Mouse (Mus musculus) stomach, embryonic 16.5 days (tissue): ENCODE measurements around the gene Tnf. TPM values are rescaled to one million over a fixed set of nuclear protein-coding genes. Genes with fewer than 3 reads are reported as not detected.

Experiments used
- ATAC-seq: fragments of 200-750 bp; cut with Nextera tagmentation; 2 replicates; pipeline ENCODE4 v1.8.0; 2017; ENCODE audit warnings: moderate number of reproducible peaks, moderate TSS enrichment; ENCODE audit not compliant: insufficient read depth, low FRiP score
- H3K27ac ChIP-seq: fragments of 300-500 bp; sonication (generic); 2 replicates; pipeline ENCODE4 v1.5.1; 2014; ENCODE audit warnings: low read length
- H3K27me3 ChIP-seq: fragments of 300-500 bp; sonication (generic); 2 replicates; pipeline ENCODE4 v1.6.1; 2014; ENCODE audit warnings: low read length, control low read depth, mixed read lengths; ENCODE audit not compliant: control insufficient read depth, insufficient read depth
- H3K36me3 ChIP-seq: fragments of 300-500 bp; sonication (generic); 2 replicates; pipeline ENCODE4 v1.6.1; 2014; ENCODE audit warnings: low read length; ENCODE audit not compliant: control insufficient read depth, insufficient read depth
- H3K4me1 ChIP-seq: fragments of 300-500 bp; sonication (generic); 2 replicates; pipeline ENCODE4 v1.6.1; 2014; ENCODE audit warnings: low read length, control low read depth, mixed read lengths; ENCODE audit not compliant: control insufficient read depth, insufficient read depth
- H3K4me2 ChIP-seq: fragments of 300-500 bp; sonication (generic); 2 replicates; pipeline ENCODE4 v1.6.1; 2014; ENCODE audit warnings: low read depth, low read length, mixed read lengths
- H3K4me3 ChIP-seq: fragments of 300-500 bp; sonication (generic); replicated peaks from 2 replicates; pipeline ENCODE4 v1.5.1; 2014; ENCODE audit warnings: mild to moderate bottlenecking, low read length
- H3K9ac ChIP-seq: fragments of 300-500 bp; sonication (generic); 2 replicates; pipeline ENCODE4 v1.6.1; 2014; ENCODE audit warnings: low read length
- H3K9me3 ChIP-seq: fragments of 300-500 bp; sonication (generic); replicated peaks from 2 replicates; pipeline ENCODE4 v1.6.1; 2016; ENCODE audit warnings: low read length, control low read depth; ENCODE audit not compliant: control insufficient read depth
- WGBS: fragments of 180-500 bp; shearing (Covaris S2); extraction: QIAGEN DNeasy Blood & Tissue Kit; methylation state at CpG from one replicate; pipeline ENCODE4 v1.1.7; 2014; 5-methylcytosine and 5-hydroxymethylcytosine counted together
- polyA plus RNA-seq: library from polyadenylated mRNA; unstranded; fragments of >200 nt; fragmentation: Nextera tagmentation; extraction: Ambion mirVana; gene quantifications from 2 replicates; pipeline ENCODE4 v1.2.1, GENCODE M21; 2015

The Tnf gene
- polyA plus RNA-seq, 1 experiment from 2014 or later = 0.32 TPM

DNA sequence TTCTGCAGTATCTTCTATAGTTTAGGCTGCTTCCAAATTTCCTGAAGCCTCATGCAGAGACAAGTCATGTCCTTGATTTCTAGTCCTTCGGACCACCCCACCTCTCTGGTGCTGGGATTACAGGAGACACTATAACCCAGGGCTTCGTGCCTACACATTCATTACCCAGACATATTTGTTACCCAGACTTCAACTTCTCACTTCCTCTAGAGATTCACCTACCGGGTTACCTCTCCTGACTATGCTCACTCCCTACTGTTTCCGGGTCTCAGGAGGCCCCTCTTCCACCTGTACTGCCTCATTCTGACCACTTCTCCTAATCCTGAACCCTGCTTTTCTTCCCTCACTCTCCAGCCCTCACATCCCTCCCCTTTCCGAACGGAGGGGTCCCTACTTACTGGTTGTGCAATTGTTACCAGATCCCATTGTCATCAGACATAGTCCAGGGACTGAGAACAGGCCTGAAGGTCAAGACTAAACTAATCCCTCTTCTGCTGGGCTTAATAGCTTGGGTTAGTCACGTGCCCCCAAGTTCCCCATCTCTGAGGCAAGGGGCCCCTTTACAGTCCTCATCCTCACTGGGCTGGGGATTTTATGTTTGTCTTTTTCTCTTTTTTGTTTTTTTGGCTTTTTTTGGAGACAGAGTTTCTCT is 13.7 kb downstream of the Tnf start, which contains the start of gene Lst1:
Gene Lst1, minus strand, starts transcription at position 481 of the 652 bp plus-strand sequence.
- Histone ChIP-seq H3K4me2 (no peak within 1 kb of the TSS), H3K4me3 (no peak within 1 kb of the TSS), H3K27ac (peak within 1 kb of the TSS; percentile 12; the same call in 1 of the 2 replicates), H3K4me1 (peaks cover 4% of the 10 kb centered on the region), H3K9ac (no peak within 1 kb of the TSS), H3K27me3 (no peaks in the 10 kb centered on the region), H3K36me3 (no peaks in the 10 kb centered on the region), H3K9me3 (no peaks in the 10 kb centered on the region)
- WGBS = 59% methylated on average over 7 of the region's 7 CpGs
- no peak for ATAC-seq

DNA sequence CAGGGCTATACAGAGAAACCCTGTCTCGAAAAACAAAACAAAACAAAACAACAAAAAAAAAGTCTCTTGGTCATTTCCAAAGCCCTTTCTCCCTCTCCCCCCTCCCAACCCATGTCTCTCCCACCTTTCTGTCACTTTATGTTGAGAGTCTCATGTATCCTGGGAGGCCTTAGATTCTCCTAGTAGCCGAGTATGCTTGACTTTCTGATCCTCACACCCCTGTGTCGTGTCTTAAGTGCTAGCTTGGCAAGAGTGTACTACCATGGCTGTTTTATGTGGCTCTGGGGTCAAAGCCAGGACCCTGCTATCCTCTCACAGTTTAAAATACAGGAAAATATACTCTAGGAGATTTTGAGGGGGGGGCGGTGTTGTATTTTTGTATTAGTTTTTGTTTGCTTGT is 14.5 kb downstream of the Tnf start:
- 62% methylated on average over 4 of the region's 4 CpGs for WGBS
- Histone ChIP-seq H3K4me2 (no peak overlapping the region), H3K27ac (no peak overlapping the region), H3K4me3 (no peak overlapping the region), H3K9ac (no peak overlapping the region), H3K4me1 (peaks cover 4% of the 10 kb centered on the region), H3K27me3 (no peaks in the 10 kb centered on the region), H3K9me3 (no peaks in the 10 kb centered on the region), H3K36me3 (no peaks in the 10 kb centered on the region)
- no peak for ATAC-seq

DNA sequence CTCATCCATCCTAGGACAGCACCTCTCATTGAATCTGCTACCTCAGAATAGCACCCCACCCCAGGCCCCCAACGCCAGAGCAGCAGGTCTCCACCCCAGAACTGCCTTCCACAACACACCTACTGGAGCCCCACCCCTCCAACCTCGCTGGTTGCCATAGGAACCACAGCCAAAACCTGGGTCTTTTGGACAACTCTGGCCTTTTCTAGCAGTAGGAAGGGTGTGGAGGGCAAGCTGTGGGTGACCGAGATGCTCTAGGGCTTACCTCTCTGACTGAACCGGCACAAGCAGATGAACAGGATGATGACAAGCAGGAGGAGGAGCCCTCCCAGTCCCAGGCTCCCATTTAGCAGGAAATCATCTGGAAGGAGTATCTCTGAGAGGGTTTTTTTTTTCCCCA is 15.1 kb downstream of the Tnf start:
- H3K4me1 ChIP-seq = peaks cover 4% of the 10 kb centered on the region
- 0% methylated on average over 4 of the region's 4 CpGs for WGBS
- no peaks in the 10 kb centered on the region for H3K36me3 ChIP-seq
- ATAC-seq = peak; percentile 49; the same call in 1 of the 2 replicates
- peak overlapping the region; percentile 47 for H3K4me3 ChIP-seq
- peak overlapping the region; percentile 50 for H3K4me2 ChIP-seq
- peak overlapping the region; percentile 56 for H3K9ac ChIP-seq
- no peaks in the 10 kb centered on the region for H3K27me3 ChIP-seq
- H3K9me3 ChIP-seq = no peaks in the 10 kb centered on the region
- H3K27ac ChIP-seq = peak overlapping the region; percentile 74

DNA sequence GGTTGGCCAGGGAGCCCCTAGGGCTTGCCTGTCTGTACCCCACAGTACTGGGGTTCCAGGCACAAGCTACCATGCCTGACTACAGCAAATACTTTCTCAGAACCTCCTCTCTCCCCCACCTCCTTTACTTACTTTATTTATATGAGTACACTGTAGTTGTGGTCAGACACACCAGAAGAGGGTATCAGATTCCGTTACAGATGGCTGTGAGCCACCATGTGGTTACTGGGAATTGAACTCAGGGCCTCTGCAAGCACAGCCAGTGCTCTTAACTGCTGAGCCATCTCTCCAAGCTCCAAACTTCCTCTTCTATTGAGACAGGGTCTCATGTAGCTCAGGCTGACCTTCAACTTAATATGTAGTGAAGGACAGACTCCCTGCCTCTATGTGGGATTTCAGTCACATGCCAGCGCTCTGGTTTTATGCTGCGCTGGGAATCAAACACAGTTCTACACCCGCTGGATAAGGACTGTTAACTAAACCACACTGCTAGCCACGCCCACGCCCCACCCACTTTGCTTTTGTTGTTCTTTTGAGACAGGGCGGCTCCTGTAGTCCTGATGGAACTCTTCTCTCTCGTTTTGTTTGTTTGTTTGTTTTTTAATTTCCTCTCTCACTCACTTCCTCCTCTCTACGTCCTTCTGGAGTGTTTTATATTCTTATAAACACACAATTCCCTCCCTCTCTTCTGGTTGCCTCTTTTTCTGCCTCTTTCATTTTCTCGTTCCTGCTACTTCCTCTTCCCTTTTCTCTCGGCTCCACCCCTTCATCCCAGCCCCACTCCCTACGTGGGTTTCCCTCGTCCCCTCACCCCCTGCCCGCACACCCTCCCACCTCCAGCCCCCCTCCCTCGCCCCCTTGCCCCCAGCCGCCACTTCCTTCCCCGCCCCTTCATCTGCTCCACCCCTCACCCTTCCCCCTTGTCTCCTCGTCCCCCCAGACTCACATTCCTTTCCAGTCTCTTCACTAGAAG is 15.9 kb downstream of the Tnf start:
- H3K4me1 ChIP-seq = peaks cover 4% of the 10 kb centered on the region
- WGBS = 4% methylated on average over 18 of the region's 18 CpGs
- no peaks in the 10 kb centered on the region for H3K9me3 ChIP-seq
- ATAC-seq = peak; percentile 68
- peak overlapping the region; percentile 50 for H3K4me2 ChIP-seq
- H3K4me3 ChIP-seq = peak overlapping the region; percentile 47
- peak overlapping the region; percentile 47 for H3K9ac ChIP-seq
- no peaks in the 10 kb centered on the region for H3K27me3 ChIP-seq
- H3K36me3 ChIP-seq = no peaks in the 10 kb centered on the region
- H3K27ac ChIP-seq = peak overlapping the region; percentile 74

DNA sequence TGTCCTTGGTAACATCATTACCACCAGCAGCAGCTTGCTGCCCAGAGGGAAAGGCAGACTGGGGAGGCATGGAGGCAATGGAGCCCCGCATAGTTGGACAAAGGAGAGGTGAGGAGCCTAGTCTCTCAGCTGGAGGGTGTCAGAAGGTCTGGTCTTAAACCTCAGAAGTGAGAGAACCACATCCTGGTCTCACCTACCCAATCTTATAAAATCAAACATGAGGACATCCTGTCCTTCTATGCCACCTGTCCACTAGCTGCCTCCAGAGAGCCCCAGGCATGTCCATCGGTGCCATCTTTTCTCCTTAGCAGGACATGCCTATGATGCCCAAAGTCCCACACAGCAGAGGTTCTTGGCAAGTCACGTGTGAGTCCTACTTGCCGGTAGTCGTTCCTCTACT is 21.7 kb downstream of the Tnf start:
- Histone ChIP-seq H3K9ac (no peak overlapping the region), H3K27me3 (no peaks in the 10 kb centered on the region), H3K9me3 (no peaks in the 10 kb centered on the region), H3K4me1 (no peaks in the 10 kb centered on the region), H3K36me3 (no peaks in the 10 kb centered on the region), H3K27ac (no peak overlapping the region), H3K4me2 (no peak overlapping the region), H3K4me3 (no peak overlapping the region)
- WGBS = 85% methylated on average over 5 of the region's 5 CpGs
- no peak for ATAC-seq

DNA sequence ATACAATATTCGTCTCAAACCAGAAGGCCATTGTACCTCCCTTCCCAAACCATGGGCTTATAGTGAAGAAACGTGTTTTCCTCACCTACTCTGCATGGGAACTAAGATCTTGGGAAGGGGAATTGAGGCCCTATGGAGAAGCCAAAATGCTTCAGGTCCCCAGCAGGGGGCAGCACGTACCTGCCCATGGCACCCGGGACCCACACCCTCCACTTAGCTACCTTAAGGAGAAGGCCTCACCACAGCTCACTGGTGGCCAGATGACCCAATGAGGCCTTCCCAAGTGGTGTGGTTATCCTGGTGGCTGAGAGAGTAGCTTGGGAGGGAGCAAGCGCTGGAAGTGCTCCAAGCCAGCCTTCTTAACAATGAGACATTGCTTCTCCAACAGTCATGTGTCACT is 23.3 kb downstream of the Tnf start:
- Histone ChIP-seq H3K36me3 (no peaks in the 10 kb centered on the region), H3K4me2 (no peak overlapping the region), H3K4me1 (no peaks in the 10 kb centered on the region), H3K9me3 (no peaks in the 10 kb centered on the region), H3K27me3 (no peaks in the 10 kb centered on the region), H3K27ac (no peak overlapping the region), H3K9ac (no peak overlapping the region), H3K4me3 (no peak overlapping the region)
- peak; percentile 77 for ATAC-seq
- WGBS = 14% methylated on average over 5 of the region's 5 CpGs

DNA sequence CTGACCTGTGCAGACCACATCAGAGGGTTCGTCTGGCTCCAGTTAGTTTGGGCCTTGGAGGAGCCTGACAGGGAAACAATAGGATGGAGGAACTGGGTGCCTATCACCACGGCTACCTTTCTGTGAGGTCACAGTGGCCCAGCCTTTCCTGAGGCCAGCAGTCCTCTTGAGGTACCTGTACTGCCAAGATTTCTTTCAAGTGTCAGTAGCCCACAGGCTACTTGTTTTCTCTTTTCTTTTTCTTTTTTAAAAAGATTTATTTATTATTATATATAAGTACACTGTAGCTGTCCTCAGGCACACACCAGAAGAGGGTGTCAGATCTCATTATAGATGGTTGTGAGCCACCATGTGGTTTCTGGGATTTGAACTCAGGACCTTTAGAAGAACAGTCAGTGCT is 25.8 kb downstream of the Tnf start, which contains the start of gene Aif1:
Gene Aif1, minus strand, starts transcription at position 101 of the 400 bp plus-strand sequence.
- ATAC-seq = no peak
- Histone ChIP-seq H3K4me3 (no peak within 1 kb of the TSS), H3K9me3 (no peaks in the 10 kb centered on the region), H3K4me2 (no peak within 1 kb of the TSS), H3K27me3 (no peaks in the 10 kb centered on the region), H3K4me1 (no peaks in the 10 kb centered on the region), H3K27ac (no peak within 1 kb of the TSS), H3K36me3 (no peaks in the 10 kb centered on the region), H3K9ac (0 out of 2 replicates have a peak within 1 kb of the TSS, but pooled peaks have one; percentile 9)
- 37% methylated on average over 2 of the region's 2 CpGs for WGBS

DNA sequence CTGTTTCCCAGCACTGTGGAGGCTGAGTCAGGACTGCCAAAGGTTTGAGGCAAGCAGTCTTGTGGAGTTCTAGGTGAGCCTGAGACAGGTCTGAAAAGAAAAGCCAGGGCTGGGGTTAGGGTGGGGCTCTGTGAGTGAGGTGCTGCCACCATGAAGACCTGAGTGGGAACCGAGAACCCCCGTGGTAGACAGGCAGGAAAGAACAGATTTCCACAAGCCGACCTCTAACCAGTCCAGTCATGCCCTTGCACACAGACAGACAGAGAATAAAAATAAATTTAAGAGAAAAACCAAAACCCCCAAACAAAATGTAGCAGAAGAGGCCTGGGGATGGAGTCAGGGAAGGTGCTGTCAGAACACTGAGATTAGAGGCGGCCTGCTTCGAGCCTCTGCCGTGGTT is 26.4 kb downstream of the Tnf start:
- no peak for ATAC-seq
- Histone ChIP-seq H3K4me2 (no peak overlapping the region), H3K27me3 (no peaks in the 10 kb centered on the region), H3K4me1 (no peaks in the 10 kb centered on the region), H3K9me3 (no peaks in the 10 kb centered on the region), H3K4me3 (no peak overlapping the region), H3K9ac (no peak overlapping the region), H3K27ac (no peak overlapping the region), H3K36me3 (no peaks in the 10 kb centered on the region)
- WGBS = 69% methylated on average over 6 of the region's 6 CpGs
